Mouse (Mus musculus) heart, postnatal 0 days (tissue): ENCODE measurements around the gene Taar1. TPM values are rescaled to one million over a fixed set of nuclear protein-coding genes. Genes with fewer than 3 reads are reported as not detected.

Source experiments
- ATAC-seq: fragments of 200-750 bp; cut with Nextera tagmentation; 2 replicates; pipeline ENCODE4 v1.8.0; 2017; ENCODE audit warnings: low read depth, moderate number of reproducible peaks, moderate library complexity; ENCODE audit not compliant: insufficient read depth
- DNase-seq: peaks from one replicate; pipeline ENCODE4 v3.0.0-alpha.2; 2016; ENCODE audit warnings: low spot score
- H3K27ac ChIP-seq: fragments of 300-500 bp; sonication (generic); 2 replicates; pipeline ENCODE4 v1.5.1; 2014; ENCODE audit warnings: low read depth, mild to moderate bottlenecking
- H3K27me3 ChIP-seq: fragments of 300-500 bp; sonication (generic); 2 replicates; pipeline ENCODE4 v1.6.1; 2014; ENCODE audit warnings: low read length, mixed read lengths; ENCODE audit not compliant: control insufficient read depth, insufficient read depth
- H3K36me3 ChIP-seq: fragments of 300-500 bp; sonication (generic); replicated peaks from 2 replicates; pipeline ENCODE4 v1.6.1; 2014; ENCODE audit warnings: low read length, mixed read lengths; ENCODE audit not compliant: control insufficient read depth, insufficient read depth
- H3K4me1 ChIP-seq: fragments of 300-500 bp; sonication (generic); 2 replicates; pipeline ENCODE4 v1.6.1; 2014; ENCODE audit warnings: antibody characterized with exemption; ENCODE audit not compliant: control insufficient read depth, insufficient read depth
- H3K4me2 ChIP-seq: fragments of 300-500 bp; sonication (generic); 2 replicates; pipeline ENCODE4 v1.6.1; 2014; ENCODE audit warnings: low read depth, mild to moderate bottlenecking, low read length, moderate library complexity
- H3K4me3 ChIP-seq: fragments of 300-500 bp; sonication (generic); 2 replicates; pipeline ENCODE4 v1.5.1; 2014; ENCODE audit warnings: low read depth, low read length
- H3K9ac ChIP-seq: fragments of 300-500 bp; sonication (generic); replicated peaks from 2 replicates; pipeline ENCODE4 v1.6.1; 2014; ENCODE audit warnings: low read depth, low read length, mixed read lengths
- H3K9me3 ChIP-seq: fragments of 300-500 bp; sonication (generic); replicated peaks from 2 replicates; pipeline ENCODE4 v1.6.1; 2016; ENCODE audit warnings: low read length; ENCODE audit not compliant: control insufficient read depth
- CTCF ChIP-seq: IDR thresholded peaks from 2 replicates; pipeline ENCODE4 v1.5.1; 2016; ENCODE audit warnings: antibody characterized with exemption, control low read depth, low read depth
- EP300 ChIP-seq: IDR thresholded peaks from 2 replicates; pipeline ENCODE4 v1.6.1; 2016; ENCODE audit warnings: antibody characterized with exemption, low read depth
- WGBS: fragments of 180-500 bp; shearing (Covaris S2); extraction: QIAGEN DNeasy Blood & Tissue Kit; methylation state at CpG from one replicate; pipeline ENCODE4 v1.1.7; 2014; 5-methylcytosine and 5-hydroxymethylcytosine counted together
- polyA plus RNA-seq: library from polyadenylated mRNA; unstranded; fragments of >200 nt; fragmentation: Nextera tagmentation; extraction: Ambion mirVana; gene quantifications from 2 replicates; pipeline ENCODE4 v1.2.1, GENCODE M21; 2015
- total RNA-seq: library from RNA; depleted of rRNA; stranded (reverse); fragments of >200 nt; gene quantifications from 2 replicates; pipeline ENCODE4 v1.2.3, GENCODE M21; 2014; ENCODE audit warnings: low replicate concordance; rRNA removed

The Taar1 gene
- total RNA-seq (not detected in 2 replicates), polyA plus RNA-seq (not detected in 2 replicates)

DNA sequence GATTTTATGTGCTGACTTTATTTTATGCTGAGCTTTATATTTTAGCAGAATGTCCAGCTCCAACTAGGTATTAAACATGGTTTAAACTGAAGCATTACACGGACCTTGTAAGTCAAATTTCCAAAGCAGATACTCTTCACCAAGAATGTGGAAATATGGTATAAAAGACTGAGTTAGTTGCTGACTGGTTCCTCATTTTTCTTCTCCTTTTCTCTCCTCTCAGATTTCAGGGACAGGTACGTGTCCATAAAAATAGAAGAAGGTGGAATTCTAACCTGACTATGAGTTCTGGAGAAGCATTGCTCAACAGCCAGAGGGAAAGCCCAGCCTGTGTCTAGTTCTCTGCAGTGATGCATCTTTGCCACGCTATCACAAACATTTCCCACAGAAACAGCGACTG, at the start of gene Taar1:
Taar1 (plus strand) TSS at position 301 of the 400 bp plus-strand sequence.
- no peaks in the 10 kb centered on the region for H3K36me3 ChIP-seq
- no peak within 1 kb of the TSS for H3K4me3 ChIP-seq
- no peaks in the 10 kb centered on the region for H3K9me3 ChIP-seq
- TF ChIP-seq CTCF: no peak
- no peak for TF ChIP-seq EP300
- ATAC-seq (no peak), DNase-seq (no peak)
- no peak within 1 kb of the TSS for H3K9ac ChIP-seq
- whole genome bisulfite sequencing: 83% methylated on average over 4 of the region's 4 CpGs
- H3K27me3 ChIP-seq: no peaks in the 10 kb centered on the region
- no peaks in the 10 kb centered on the region for H3K4me1 ChIP-seq
- no peak within 1 kb of the TSS for H3K4me2 ChIP-seq
- no peak within 1 kb of the TSS for H3K27ac ChIP-seq

DNA sequence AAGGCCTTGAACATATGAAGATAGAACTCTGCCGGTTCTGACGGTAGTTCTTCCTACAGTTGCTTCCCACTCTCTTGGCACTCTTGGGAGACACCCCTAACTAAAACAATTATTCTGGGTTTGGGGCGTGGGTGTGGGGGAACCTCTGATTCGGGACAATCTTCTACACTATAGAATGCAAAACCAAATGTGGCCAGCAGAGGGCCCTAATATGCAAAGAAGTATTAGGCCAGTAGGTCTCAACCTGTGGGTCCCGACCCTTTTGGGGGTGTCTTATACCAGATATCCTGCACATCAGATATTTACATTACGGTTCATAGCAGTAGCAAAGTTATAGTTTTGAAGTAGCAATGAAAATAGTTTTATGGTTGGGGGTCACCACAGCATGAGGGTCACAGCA, 39.5 kb upstream of the Taar1 start:
- no peaks in the 10 kb centered on the region for H3K4me1 ChIP-seq
- TF ChIP-seq EP300 (no peak), CTCF (no peak; the same call in 1 of the 2 replicates)
- H3K9me3 ChIP-seq: no peaks in the 10 kb centered on the region
- DNase-seq (no peak), ATAC-seq (no peak)
- 80% methylated on average over 6 of the region's 6 CpGs for WGBS
- H3K4me2 ChIP-seq: no peak overlapping the region
- no peak overlapping the region for H3K27ac ChIP-seq
- no peak overlapping the region for H3K9ac ChIP-seq
- no peaks in the 10 kb centered on the region for H3K36me3 ChIP-seq
- H3K27me3 ChIP-seq: no peaks in the 10 kb centered on the region
- no peak overlapping the region for H3K4me3 ChIP-seq

DNA sequence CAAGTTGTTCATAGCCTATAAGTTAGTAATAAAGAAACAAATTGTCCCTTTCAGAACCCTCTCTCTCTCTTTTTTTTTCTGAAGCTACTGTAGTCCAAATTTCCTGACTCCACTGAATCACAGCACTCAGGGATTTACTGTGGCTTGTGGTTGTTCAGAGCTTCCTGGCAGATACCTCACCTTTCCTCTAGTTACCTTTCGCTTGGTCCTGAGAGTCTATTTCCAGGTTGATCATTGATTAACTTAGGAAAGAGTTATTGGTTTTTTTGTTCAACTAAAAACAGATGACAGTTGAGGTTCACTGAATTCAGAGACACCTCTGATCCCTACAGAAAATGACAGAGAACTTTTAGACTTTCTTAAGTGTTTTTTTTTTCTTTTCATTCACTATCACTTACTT, 35.2 kb upstream of the Taar1 start:
- TF ChIP-seq CTCF (no peak), EP300 (no peak)
- no peaks in the 10 kb centered on the region for H3K4me1 ChIP-seq
- H3K4me3 ChIP-seq: no peak overlapping the region
- no peak for DNase-seq
- H3K4me2 ChIP-seq: no peak overlapping the region
- 89% methylated on average over 1 of the region's 1 CpGs for WGBS
- H3K36me3 ChIP-seq: no peaks in the 10 kb centered on the region
- no peak overlapping the region for H3K27ac ChIP-seq
- H3K9ac ChIP-seq: no peak overlapping the region
- no peaks in the 10 kb centered on the region for H3K27me3 ChIP-seq
- no peak for ATAC-seq
- no peaks in the 10 kb centered on the region for H3K9me3 ChIP-seq

DNA sequence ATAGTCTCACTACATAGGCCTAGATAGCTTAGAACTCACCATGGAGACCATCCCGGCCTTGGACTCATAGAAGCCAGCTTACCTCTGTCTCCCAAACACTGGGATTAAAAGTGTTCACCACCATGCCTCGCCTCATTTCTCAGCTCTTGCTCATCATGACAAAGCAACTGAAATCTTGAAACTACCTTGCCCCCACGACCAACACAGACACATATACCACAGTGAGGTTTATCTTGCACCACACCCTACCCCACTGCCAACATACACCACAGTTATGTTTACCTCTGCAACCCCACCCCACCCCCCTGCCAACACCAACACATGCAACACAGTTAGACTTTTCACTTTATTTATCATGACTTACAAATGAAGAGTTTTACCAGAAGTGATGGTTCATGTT, 34.1 kb upstream of the Taar1 start:
- H3K27me3 ChIP-seq: no peaks in the 10 kb centered on the region
- H3K4me2 ChIP-seq: no peak overlapping the region
- TF ChIP-seq EP300 (no peak), CTCF (no peak)
- no peak for DNase-seq
- no peaks in the 10 kb centered on the region for H3K9me3 ChIP-seq
- 73% methylated on average over 3 of the region's 3 CpGs for WGBS
- no peaks in the 10 kb centered on the region for H3K36me3 ChIP-seq
- no peak overlapping the region for H3K9ac ChIP-seq
- H3K4me1 ChIP-seq: no peaks in the 10 kb centered on the region
- H3K27ac ChIP-seq: no peak overlapping the region
- H3K4me3 ChIP-seq: no peak overlapping the region
- ATAC-seq: no peak

DNA sequence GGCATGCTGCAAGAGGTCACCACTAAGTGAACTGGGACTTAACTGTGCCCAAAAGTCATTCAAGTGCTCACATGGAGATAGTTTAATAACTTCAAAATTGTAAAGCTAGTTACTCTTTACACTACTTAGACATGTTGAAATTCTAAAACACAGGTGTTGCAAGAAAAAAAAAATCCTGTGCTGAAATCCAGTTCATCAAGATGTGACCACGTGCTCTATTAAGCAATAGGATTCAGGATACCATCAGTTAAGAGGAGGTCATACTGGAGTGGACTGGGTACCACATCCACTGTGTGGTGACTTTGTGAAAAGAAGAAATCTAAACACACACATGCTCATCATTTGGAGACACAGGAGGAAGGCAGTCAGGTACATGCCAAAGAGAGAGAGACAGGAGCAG, 27.2 kb upstream of the Taar1 start:
- H3K27ac ChIP-seq: no peak overlapping the region
- H3K4me1 ChIP-seq: peaks cover 3% of the 10 kb centered on the region; the same call in 1 of the 2 replicates
- H3K9me3 ChIP-seq: no peaks in the 10 kb centered on the region
- no peak overlapping the region for H3K4me2 ChIP-seq
- DNase-seq (no peak), ATAC-seq (no peak)
- TF ChIP-seq CTCF (no peak), EP300 (no peak)
- no peaks in the 10 kb centered on the region for H3K27me3 ChIP-seq
- H3K9ac ChIP-seq: no peak overlapping the region
- no peaks in the 10 kb centered on the region for H3K36me3 ChIP-seq
- whole genome bisulfite sequencing: 91% methylated on average over 1 of the region's 1 CpGs
- H3K4me3 ChIP-seq: no peak overlapping the region

DNA sequence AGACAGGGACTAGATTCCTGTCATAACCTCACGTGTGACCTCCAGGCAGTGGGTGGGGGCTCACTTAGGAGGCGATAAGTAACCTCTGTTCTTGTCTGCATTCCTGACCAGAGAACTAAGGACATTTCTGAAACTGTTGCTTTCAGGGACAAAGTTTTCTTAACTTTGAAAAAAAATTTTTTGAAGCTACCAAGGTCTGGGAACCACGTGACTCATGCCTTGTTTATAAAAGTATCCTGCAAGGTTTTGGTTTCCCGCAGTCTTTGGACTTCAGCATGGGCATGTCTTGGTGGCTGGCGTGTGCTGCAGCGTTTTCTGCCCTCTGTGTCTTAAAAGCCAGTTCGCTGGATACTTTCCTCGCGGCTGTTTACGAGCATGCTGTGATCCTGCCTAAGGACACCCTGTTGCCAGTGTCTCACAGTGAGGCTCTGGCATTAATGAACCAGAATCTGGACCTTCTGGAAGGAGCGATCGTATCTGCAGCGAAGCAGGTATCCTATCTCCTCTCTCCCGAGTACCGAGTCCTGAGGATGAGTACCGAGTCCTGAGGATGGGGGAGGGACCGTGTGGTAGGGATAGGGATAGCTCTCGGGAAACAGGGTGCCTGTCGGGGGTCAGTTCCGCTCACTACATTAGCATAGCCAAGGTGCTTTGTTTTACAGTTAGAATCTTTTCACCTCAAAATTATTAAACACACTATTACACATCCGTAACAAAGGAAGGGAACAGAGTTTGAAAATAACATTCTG, 25.4 kb upstream of the Taar1 start, which contains the start of gene Vnn1:
Vnn1 (plus strand) TSS at position 88 of the 749 bp plus-strand sequence.
- ATAC-seq (peak; percentile 24; the same call in 1 of the 2 replicates), DNase-seq (no peak)
- peaks cover 3% of the 10 kb centered on the region; the same call in 1 of the 2 replicates for H3K4me1 ChIP-seq
- peak within 1 kb of the TSS; percentile 54 for H3K4me2 ChIP-seq
- H3K9ac ChIP-seq: 0 out of 2 replicates have a peak within 1 kb of the TSS, but pooled peaks have one; percentile 0
- H3K27ac ChIP-seq: no peak within 1 kb of the TSS
- TF ChIP-seq CTCF (no peak), EP300 (no peak)
- 14% methylated on average over 21 of the region's 21 CpGs for WGBS
- H3K27me3 ChIP-seq: no peaks in the 10 kb centered on the region
- H3K4me3 ChIP-seq: peak within 1 kb of the TSS; percentile 28
- no peaks in the 10 kb centered on the region for H3K36me3 ChIP-seq
- no peaks in the 10 kb centered on the region for H3K9me3 ChIP-seq
